Mouse (Mus musculus): ENCODE measurements around the gene Kat6b.
A peak's percentile ranks its signal among the peaks of the same experiment; 100 is the strongest.

Kat6b gene

GRCm38 (mm10) chr14:21559447-21559846, 78.2 kb downstream of the Kat6b start:
- DNase-seq (ENCODE audit: low spot score in 2 of 2), result no peak

GRCm38 (mm10) chr14:21560481-21561209, 79.4 kb downstream of the Kat6b start:
- DNase-seq (ENCODE audit: low spot score in 2 of 2), result no peak

GRCm38 (mm10) chr14:21561396-21562065, 80.3 kb downstream of the Kat6b start:
- no peak for DNase-seq (ENCODE audit: low spot score in 2 of 2)

GRCm38 (mm10) chr14:21563584-21564118, 82.4 kb downstream of the Kat6b start:
- no peak for DNase-seq (ENCODE audit: low spot score in 2 of 2)

GRCm38 (mm10) chr14:21565541-21566353, 84.5 kb downstream of the Kat6b start:
- DNase-seq (ENCODE audit: low spot score in 2 of 2), result no peak

- no peak for DNase-seq (ENCODE audit: low spot score in 2 of 2)
Observed at GRCm38 (mm10) chr14:21567293-21567984, 86.2 kb downstream of the Kat6b start.

- no peak for DNase-seq (ENCODE audit: low spot score in 2 of 2)
Observed at GRCm38 (mm10) chr14:21568821-21569220, 87.6 kb downstream of the Kat6b start.

- DNase-seq (ENCODE audit: low spot score in 2 of 2), result no peak
Observed at GRCm38 (mm10) chr14:21574686-21575309, 93.6 kb downstream of the Kat6b start.

- DNase-seq (ENCODE audit: low spot score in 2 of 2), result no peak
Observed at GRCm38 (mm10) chr14:21576867-21577266, 95.6 kb downstream of the Kat6b start.

GRCm38 (mm10) chr14:21581198-21581597, 100.0 kb downstream of the Kat6b start:
- no peak for DNase-seq (ENCODE audit: low spot score in 2 of 2)

- DNase-seq (ENCODE audit: low spot score in 2 of 2), result no peak
Observed at GRCm38 (mm10) chr14:21582301-21582700, 101.1 kb downstream of the Kat6b start.

- no peak for DNase-seq (ENCODE audit: low spot score in 2 of 2)
Observed at GRCm38 (mm10) chr14:21583051-21583450, 101.8 kb downstream of the Kat6b start.

- DNase-seq (ENCODE audit: low spot score in 2 of 2), result no peak
Observed at GRCm38 (mm10) chr14:21583868-21584267, 102.6 kb downstream of the Kat6b start.

GRCm38 (mm10) chr14:21584468-21585135, 103.4 kb downstream of the Kat6b start:
- DNase-seq (ENCODE audit: low spot score in 2 of 2), result no peak

- no peak for DNase-seq (ENCODE audit: low spot score in 2 of 2)
Observed at GRCm38 (mm10) chr14:21585491-21586251, 104.4 kb downstream of the Kat6b start.

GRCm38 (mm10) chr14:21586481-21587118, 105.4 kb downstream of the Kat6b start:
- no peak for DNase-seq (ENCODE audit: low spot score in 2 of 2)

- DNase-seq (ENCODE audit: low spot score in 2 of 2), result no peak
Observed at GRCm38 (mm10) chr14:21587931-21588330, 106.7 kb downstream of the Kat6b start.

GRCm38 (mm10) chr14:21589620-21590019, 108.4 kb downstream of the Kat6b start:
- peak; percentile 23 to 33 for DNase-seq (ENCODE audit: low spot score in 2 of 2)

- no peak for DNase-seq (ENCODE audit: low spot score in 2 of 2)
Observed at GRCm38 (mm10) chr14:21590205-21590604, 109.0 kb downstream of the Kat6b start.

Measured in heart, adult 9 months (tissue).